Mouse (Mus musculus): ENCODE data around the gene Pou6f2.

Gene Pou6f2

DNA sequence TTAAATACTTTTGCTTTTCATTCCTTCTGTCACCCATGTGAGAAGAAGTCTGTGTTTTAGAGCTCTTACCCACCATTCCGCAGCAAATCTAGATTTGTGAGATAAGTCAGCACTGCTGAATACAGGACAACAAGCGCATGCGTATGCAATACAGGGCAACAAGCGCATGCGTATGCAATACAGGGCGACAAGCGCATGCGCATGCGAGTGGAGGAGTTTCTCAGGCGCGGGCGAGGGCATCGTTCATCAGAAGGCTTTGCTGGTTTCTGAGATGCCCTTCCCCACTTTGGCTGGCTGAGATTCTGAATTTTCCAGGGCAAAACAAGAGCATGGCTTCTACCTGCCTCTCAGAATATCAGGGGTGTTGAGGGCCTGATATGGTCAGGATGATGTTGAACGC lies 186.2 kb downstream of the Pou6f2 start:
- DNase-seq = no peak

DNA sequence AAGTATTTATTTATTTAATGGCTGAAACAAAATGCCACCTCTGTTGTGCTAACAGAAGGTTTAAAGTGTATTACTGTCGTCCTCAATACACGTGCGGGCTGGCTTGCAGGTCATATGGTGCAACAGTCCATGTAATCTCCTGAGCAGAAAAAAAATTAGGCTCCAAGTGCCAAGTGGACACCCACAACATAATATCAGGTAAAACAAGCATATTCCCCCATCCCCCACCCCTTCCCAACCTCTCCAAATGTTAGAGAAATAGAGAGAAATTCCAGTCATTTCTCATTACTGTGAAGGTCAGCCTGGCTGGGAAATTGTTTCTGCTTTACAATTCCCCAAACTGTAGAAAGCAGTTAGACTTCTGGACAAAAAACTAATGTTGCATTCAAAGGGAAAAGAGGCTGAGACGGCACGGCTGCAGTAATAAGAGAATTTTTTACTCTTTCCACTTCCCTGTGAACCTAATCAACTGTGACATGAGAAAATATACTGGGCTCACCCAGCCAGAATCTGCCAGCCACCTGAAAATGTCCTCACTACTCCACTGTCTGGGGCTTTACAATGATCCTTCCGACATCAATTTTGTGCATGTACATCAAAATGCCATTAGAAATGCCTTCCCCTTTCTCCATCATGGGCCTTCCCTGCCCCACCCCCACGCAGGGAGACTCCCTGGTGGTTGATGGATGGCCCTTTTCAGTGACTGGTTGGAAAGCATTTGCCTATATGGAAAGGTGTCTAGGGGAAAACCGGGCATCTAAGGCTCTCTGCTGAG lies 192.8 kb downstream of the Pou6f2 start:
- DNase-seq = no peak

- peak; percentile 15 for DNase-seq
Observed at GRCm38 (mm10) chr13:18174003-18174402, 223.5 kb downstream of the Pou6f2 start.

DNA sequence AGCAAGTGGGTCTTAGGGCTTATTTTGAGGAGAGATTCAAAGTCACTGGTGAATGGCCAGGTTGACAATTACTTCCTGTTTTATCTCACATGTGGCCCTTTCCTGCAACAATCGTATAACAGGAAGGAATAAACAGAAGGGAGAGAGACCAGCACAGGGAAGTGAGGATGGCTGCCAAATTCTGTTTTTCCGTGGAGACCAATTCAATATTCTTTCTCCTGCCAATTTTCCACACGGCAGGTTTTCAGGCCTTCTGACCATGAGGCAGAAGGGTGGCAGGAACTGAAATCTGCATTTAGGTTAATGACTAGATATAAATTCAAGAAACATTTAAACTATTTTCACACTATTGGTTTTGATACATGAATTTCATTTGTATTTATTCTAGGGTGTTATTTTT lies 224.5 kb downstream of the Pou6f2 start:
- no peak for DNase-seq

DNA sequence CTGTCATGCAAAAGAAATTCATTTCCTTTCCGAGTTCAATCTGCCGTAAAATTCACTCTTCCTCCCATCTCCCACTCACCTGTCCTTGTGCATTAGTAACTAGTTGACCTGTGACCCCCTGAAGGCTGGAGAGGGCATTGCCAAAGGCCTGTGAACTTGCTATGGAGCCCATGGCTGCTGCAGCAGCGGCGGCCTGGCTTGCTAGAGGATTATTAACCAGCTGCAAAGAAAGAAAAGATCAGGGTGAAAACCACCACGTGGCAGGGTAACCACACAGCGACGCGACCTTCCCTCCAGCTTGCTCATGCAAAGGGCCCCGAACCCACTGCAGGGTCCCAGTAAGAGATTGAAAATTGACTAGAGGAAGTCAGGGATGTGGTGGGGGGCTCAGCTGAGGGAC lies 225.2 kb downstream of the Pou6f2 start:
- DNase-seq = no peak

- DNase-seq = no peak
Observed at GRCm38 (mm10) chr13:18164182-18164581, 233.3 kb downstream of the Pou6f2 start.

- DNase-seq = no peak
Observed at GRCm38 (mm10) chr13:18160566-18160965, 236.9 kb downstream of the Pou6f2 start.

- DNase-seq = no peak
Observed at GRCm38 (mm10) chr13:18153949-18154582, 243.4 kb downstream of the Pou6f2 start.

GRCm38 (mm10) chr13:18133646-18134045 lies 263.8 kb downstream of the Pou6f2 start:
- DNase-seq = no peak

- DNase-seq = no peak
Observed at GRCm38 (mm10) chr13:18133193-18133592, 264.3 kb downstream of the Pou6f2 start.

DNA sequence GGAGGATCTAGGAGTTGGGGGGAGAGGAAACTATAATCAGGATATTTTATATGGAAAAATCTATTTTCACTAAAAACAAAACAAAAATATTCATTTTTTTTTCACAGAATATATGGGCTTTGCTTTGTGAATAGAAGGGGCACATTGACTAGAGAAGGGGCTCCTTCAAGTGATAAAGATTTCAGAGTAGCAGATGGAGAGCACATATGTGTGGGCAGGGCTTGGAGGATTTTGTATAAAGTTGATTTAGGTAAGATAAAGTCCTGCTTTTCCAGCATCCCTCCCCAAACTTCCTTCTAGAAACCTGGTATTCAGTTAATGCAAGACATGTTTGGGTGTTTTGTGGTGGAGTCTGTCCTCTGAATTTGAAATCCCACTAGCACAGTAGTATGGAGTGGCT lies 266.2 kb downstream of the Pou6f2 start:
- no peak for DNase-seq

GRCm38 (mm10) chr13:18129697-18130096 lies 267.8 kb downstream of the Pou6f2 start:
- no peak for DNase-seq

DNA sequence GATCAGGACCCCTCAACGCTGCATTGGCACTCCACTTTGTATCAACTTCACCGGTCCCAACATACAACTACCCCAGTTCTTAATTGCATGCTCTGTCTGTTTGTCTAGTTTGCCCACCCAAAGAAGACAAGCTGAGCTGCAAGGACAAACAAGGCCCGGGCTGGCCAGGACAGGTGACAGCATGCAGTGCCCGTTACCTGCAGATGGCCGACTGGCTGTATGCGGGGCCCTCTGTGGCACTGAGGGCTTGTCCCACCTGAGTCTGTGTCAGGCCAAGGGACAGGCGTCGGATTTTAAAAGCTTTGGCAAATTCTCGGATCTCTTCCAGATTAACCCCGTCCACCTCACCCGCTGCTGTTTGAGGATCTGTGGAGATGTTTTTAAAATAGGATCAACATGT lies 268.7 kb downstream of the Pou6f2 start:
- DNase-seq = no peak

DNA sequence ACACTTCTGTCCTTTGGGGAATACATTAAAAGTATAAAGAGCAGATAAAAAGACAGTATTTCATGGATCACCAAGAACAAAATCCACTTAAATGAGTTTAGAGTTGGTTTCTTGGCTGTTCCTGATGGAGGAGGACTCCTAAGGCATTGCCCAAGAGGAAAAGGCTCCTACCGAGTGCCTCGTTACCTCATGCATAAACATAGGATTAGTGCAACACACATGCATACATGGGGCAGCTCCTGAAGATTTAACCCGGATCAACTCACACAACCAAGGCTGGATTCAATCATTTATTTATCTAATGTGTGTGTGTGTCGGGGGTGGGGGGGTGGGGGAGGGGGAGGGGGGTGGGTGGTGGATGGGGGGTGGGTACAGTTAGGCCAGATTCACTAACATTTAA lies 269.4 kb downstream of the Pou6f2 start:
- DNase-seq = no peak

GRCm38 (mm10) chr13:18126111-18126510 lies 271.4 kb downstream of the Pou6f2 start:
- no peak for DNase-seq

DNA sequence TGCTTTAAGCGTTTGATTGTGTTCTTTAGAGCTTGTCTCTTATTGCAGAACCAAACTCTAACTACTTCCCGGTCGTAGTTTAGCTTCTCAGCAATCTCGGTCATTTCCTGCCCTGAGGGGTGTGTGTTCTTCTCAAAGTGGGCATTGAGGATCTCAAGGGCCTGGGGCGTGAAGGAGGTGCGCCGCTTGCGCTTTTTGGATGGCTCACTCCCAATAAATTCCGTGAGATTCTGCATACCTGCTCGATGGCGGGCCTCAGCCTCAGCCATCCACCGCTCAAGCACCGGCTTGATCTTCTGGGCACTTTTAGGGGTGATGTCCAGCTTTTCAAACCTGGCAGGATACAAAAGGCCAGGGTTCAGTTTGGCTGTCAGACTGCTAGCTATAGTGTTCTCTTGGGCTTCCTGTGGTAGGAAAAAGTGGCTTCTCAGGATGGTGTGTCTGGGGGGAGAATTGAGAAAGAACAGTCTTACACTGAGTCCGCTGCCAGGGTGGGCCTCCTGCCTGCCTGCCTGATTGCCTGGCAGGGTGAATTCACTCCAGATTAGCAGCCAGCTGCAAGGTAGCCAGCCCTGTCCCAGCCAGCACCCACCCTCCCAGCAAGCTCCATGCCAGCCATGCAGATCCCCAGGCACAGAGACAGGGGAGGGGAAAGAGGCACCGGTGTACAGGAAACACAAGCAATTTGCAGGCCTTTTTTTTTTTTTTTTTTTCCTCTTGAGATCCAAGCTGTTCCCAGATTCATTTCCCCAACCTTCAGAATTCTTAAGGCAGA lies 272.1 kb downstream of the Pou6f2 start:
- peak; percentile 25 for DNase-seq

GRCm38 (mm10) chr13:18124368-18124767 lies 273.1 kb downstream of the Pou6f2 start:
- peak; percentile 68 for DNase-seq

- DNase-seq = no peak
Observed at GRCm38 (mm10) chr13:18120406-18120805, 277.1 kb downstream of the Pou6f2 start.

DNA sequence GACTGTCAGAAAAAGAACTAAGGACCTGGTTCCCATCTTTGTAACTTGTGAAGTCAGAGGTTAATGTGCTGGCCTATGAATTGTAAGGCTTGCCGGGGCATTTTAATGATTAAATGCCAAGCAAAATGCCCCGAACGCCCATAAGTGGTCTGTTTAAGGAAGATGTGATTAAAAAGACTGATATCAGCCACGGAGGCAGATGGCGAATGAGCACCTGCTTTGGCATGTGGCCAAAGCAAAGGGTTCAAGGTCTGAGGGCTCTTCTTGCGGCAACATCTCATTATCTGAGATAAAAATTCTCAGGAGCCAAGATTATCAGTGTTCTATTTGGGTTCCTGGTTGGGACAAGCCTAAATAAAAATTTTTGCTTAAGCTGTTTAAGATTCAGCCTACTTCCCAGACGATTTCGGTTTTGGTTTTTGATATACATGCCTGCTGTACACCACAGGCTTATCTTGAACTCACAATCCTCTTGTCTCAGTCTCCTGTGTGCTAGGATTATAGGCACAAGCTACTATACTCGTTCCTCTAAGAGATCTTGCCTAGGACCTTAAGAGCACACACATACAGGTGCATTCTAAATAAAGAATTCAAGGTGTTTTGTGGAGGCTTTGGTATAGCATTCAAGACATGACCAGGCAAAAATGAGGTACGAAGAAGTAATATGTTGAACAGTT lies 315.9 kb downstream of the Pou6f2 start:
- no peak for DNase-seq
